Mouse (Mus musculus): ENCODE results near the gene Rab11fip3. TPM values are rescaled to one million over a fixed set of nuclear protein-coding genes. Genes with fewer than 3 reads are reported as not detected.

Gene Rab11fip3
- 27.5 and 39.5 TPM in 2 replicates for polyA plus RNA-seq (2012; rRNA removed; ENCODE audit: low replicate concordance)

GRCm38 (mm10) chr17:26068831-26069739 is at the start of gene Rab11fip3:
TSS of gene Rab11fip3 (minus strand) at chr17:26069555.

GRCm38 (mm10) chr17:26113181-26113948 is 44.0 kb upstream of the Rab11fip3 start, which contains the start of gene Tmem8:
TSS of gene Tmem8 (plus strand) at chr17:26113299.

DNA sequence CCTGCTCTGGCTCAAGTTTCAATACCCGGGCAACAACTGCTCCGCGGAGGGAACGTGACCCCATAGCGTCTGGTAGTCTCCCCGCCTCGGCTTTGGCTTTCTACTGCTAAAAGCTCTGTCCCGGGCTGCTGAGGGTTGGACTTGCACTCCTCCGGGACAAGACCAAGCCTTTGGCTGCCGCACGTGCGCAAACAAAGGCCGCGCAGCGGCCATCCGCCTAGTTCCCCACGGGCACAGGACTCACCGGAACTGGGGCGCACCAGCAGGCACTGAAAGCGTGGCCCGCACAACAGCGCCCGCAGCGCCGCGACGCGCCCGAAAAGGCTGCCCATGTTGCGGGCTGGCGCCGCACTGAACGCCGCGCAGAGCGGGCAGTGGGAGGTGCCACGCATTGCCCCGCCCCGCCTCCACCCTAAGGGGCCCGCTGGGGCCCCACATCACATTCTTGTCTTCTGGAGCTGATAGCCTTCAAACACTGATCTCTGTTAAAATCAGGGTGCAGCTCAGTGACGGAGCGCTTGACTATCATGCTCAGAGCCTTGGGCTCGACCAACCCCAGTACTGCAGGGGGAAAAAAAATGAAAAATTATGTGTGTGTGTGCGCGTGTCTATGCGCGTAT is 25.9 kb upstream of the Rab11fip3 start, which contains the start of gene Nme4:
Gene Nme4 (minus strand): TSS at position 482 of the 620 bp plus-strand sequence.

GRCm38 (mm10) chr17:26089905-26090632 is 20.7 kb upstream of the Rab11fip3 start, which contains the start of gene Decr2:
TSS of gene Decr2 (minus strand) at chr17:26090337.

DNA sequence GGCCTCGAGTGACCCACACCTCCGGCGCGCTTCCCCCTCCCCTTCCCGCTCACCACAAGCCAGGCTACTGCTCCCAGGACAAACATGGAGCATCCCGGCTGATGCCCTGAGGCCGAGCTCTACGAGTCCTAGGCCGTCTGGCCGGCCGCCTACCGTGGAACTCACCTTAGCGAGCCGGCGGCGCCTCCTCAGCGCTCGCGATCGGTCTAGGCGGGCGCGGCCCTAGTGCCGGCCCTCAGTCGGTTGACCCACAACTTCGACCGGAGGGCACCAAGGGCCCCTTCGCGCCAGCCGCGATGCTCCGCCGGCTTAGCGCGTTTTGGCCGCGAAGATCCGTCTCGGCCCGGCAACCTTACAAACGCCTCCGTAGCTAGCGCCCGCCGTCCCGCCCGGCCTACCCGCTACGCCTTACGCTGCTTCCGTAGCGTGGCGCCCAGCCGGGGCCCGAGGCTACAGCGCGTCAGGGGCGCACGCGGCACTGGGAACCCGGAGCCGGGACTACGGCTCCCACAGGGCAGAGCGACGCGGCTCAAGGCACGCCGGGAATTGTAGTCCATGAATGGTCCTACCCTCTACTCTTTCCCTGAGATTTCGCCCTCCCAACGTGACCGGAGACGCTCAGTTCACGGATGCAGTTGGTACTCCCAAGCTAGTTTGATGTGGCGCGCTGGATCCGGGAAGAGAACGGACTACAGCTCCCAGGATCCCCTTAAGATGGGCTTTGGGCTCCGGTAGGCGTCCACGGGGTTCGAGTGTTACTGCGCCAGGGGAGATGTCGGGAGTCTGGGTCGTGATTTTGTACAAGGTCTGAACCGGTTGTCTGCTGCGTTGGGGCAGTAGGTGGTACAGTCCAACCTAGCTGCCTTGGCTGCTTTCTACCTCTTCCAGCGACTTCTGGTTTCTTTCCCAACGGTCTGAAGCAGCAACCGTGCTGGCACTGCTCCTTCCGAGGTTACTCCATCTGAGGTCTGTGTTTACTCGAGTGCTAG is 83.8 kb downstream of the Rab11fip3 start, which contains the start of gene Capn15:
Gene Capn15 (minus strand): TSS at position 491 of the 989 bp plus-strand sequence.

DNA sequence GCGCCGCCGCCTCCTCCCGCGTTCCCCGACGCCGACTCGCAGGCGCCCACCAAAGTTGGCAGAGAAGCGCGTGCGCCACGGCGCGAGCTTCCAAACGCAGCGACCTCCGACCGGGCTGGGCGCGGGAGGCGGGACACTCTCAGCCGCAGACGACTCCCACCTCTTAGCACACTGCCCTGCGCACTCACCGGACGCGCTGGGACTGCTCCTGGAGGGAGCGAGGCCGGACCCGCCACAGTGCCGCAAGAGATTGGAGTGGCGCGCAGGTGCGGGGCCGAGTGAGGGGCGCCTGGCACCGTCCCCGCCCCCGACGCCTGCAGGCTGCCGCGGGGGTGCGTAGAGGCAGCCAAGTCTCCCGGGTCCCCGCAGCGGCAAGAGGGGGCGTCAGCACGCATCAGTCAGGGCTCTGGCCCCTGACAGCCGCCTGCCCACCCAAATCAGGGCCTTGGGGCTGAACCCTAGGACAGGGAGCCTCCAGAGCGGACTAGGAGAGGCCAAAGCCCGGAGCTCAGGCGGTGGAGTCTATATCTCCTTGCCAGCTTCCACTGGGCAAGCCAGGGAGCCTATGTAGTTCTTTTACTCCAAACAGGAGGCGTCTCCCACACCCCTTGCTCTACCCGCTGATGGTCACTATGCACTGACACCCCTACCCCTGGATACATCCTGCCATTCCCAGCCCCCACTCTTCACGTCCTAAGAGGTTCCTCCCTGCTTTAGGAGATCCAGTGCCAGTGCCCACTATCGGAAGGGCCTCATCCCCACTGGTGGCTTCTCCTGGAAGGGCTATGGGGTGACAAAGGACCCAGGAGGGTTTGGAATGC is 117.3 kb downstream of the Rab11fip3 start, which contains the start of gene A930017K11Rik:
Gene A930017K11Rik (minus strand): TSS at position 763 of the 821 bp plus-strand sequence.

GRCm38 (mm10) chr17:25944366-25945163 is 124.8 kb downstream of the Rab11fip3 start, which contains the start of the genes Pigq and Nhlrc4:
TSS of gene Pigq (minus strand) at chr17:25944936.
TSS of gene Nhlrc4 (minus strand) at chr17:25944961.

Other genes starting within 250 kb of the Rab11fip3 start
- gene Wdr24, start 245.9 kb downstream of the Rab11fip3 start, polyA plus RNA-seq (2012; rRNA removed; ENCODE audit: low replicate concordance): 41.0 and 41.4 TPM in 2 replicates
- gene Jmjd8, start 240.7 kb downstream of the Rab11fip3 start, polyA plus RNA-seq (2012; rRNA removed; ENCODE audit: low replicate concordance): 56.2 and 97.4 TPM in 2 replicates
- gene Stub1, start 236.2 kb downstream of the Rab11fip3 start, polyA plus RNA-seq (2012; rRNA removed; ENCODE audit: low replicate concordance): 122 and 125 TPM in 2 replicates
- gene Rhbdl1, start 232.3 kb downstream of the Rab11fip3 start, polyA plus RNA-seq (2012; rRNA removed; ENCODE audit: low replicate concordance): 44.8 and 79.9 TPM in 2 replicates
- 63.0 and 78.8 TPM in 2 replicates for gene Gm20683, start 227.8 kb downstream of the Rab11fip3 start, polyA plus RNA-seq (2012; rRNA removed; ENCODE audit: low replicate concordance)
- gene Rhot2, start 224.7 kb downstream of the Rab11fip3 start, polyA plus RNA-seq (2012; rRNA removed; ENCODE audit: low replicate concordance): 85.6 and 87.3 TPM in 2 replicates
- gene Wdr90, start 208.1 kb downstream of the Rab11fip3 start, polyA plus RNA-seq (2012; rRNA removed; ENCODE audit: low replicate concordance): 34.5 and 41.1 TPM in 2 replicates
- gene Mcrip2, start 200.8 kb downstream of the Rab11fip3 start, polyA plus RNA-seq (2012; rRNA removed; ENCODE audit: low replicate concordance): 102 and 244 TPM in 2 replicates
- gene Mettl26, start 194.5 kb downstream of the Rab11fip3 start, polyA plus RNA-seq (2012; rRNA removed; ENCODE audit: low replicate concordance): 71.6 and 142 TPM in 2 replicates
- gene Wfikkn1, start 188.7 kb downstream of the Rab11fip3 start, polyA plus RNA-seq (2012; rRNA removed; ENCODE audit: low replicate concordance): 0.98 and 1.3 TPM in 2 replicates
- 36.1 and 46.6 TPM in 2 replicates for gene Rab40c, start 149.8 kb downstream of the Rab11fip3 start, polyA plus RNA-seq (2012; rRNA removed; ENCODE audit: low replicate concordance)
- 132 and 209 TPM in 2 replicates for gene Pigq, start 124.6 kb downstream of the Rab11fip3 start, polyA plus RNA-seq (2012; rRNA removed; ENCODE audit: low replicate concordance)
- not detected in 2 replicates for gene Nhlrc4, start 124.6 kb downstream of the Rab11fip3 start, polyA plus RNA-seq (2012; rRNA removed; ENCODE audit: low replicate concordance)
- 0.05 TPM in 1 of 2 replicates, not detected in the other for gene A930017K11Rik, start 117.0 kb downstream of the Rab11fip3 start, polyA plus RNA-seq (2012; rRNA removed; ENCODE audit: low replicate concordance)
- gene Capn15, start 83.8 kb downstream of the Rab11fip3 start, polyA plus RNA-seq (2012; rRNA removed; ENCODE audit: low replicate concordance): 36.5 and 53.9 TPM in 2 replicates
- gene Decr2, start 20.8 kb upstream of the Rab11fip3 start, polyA plus RNA-seq (2012; rRNA removed; ENCODE audit: low replicate concordance): 15.7 and 24.9 TPM in 2 replicates
- gene Nme4, start 26.0 kb upstream of the Rab11fip3 start, polyA plus RNA-seq (2012; rRNA removed; ENCODE audit: low replicate concordance): 19.1 and 19.2 TPM in 2 replicates
- gene Tmem8, start 43.7 kb upstream of the Rab11fip3 start, polyA plus RNA-seq (2012; rRNA removed; ENCODE audit: low replicate concordance): 45.9 and 49.6 TPM in 2 replicates
- gene Mrpl28, start 53.9 kb upstream of the Rab11fip3 start, polyA plus RNA-seq (2012; rRNA removed; ENCODE audit: low replicate concordance): 61.5 and 62.7 TPM in 2 replicates
- gene Axin1, start 69.1 kb upstream of the Rab11fip3 start, polyA plus RNA-seq (2012; rRNA removed; ENCODE audit: low replicate concordance): 16.8 and 17.2 TPM in 2 replicates
- 0.37 TPM in 1 of 2 replicates, not detected in the other for gene Pdia2, start 129.5 kb upstream of the Rab11fip3 start, polyA plus RNA-seq (2012; rRNA removed; ENCODE audit: low replicate concordance)
- gene Rgs11, start 133.4 kb upstream of the Rab11fip3 start, polyA plus RNA-seq (2012; rRNA removed; ENCODE audit: low replicate concordance): 16.1 and 22.3 TPM in 2 replicates
- gene Arhgdig, start 138.2 kb upstream of the Rab11fip3 start, polyA plus RNA-seq (2012; rRNA removed; ENCODE audit: low replicate concordance): 0.41 and 1.6 TPM in 2 replicates
- 72.7 and 103 TPM in 2 replicates for gene Fam234a, start 174.7 kb upstream of the Rab11fip3 start, polyA plus RNA-seq (2012; rRNA removed; ENCODE audit: low replicate concordance)
- gene Luc7l, start 183.3 kb upstream of the Rab11fip3 start, polyA plus RNA-seq (2012; rRNA removed; ENCODE audit: low replicate concordance): 17.6 and 23.1 TPM in 2 replicates